In the genomic region with DNA sequence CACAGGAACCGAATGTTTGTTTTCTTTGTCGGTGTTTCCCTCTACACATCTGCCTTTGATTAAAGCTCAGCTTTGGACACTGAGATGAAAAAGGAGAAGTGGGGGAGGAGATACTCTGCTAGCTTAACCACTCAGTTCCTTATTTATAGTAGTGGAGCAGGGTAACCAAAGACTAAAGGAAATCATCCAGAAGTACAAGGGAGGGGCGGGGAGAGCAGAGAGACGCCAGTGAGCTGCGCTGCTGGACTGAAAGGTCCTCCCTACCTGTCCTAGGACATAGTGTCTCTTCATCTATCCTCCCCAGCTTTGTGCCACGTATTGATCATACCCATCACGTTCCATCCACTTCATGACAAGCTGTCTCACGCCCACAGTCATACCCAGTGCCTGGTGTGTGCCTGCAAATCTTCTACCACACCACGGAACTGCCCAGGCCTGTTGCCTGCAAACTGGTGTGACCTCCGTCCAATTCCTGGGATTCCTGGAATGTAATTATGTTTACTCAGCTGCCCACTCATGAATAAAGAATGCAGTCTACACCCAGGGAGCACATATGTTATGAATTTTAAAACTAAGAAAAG, we compare ENCODE assay signal across 8 mouse cellular contexts.
DNase-seq lines count a peak whose midpoint lies in the region; ATAC-seq lines count a peak whose summit lies in the region.

No protein-coding gene starts in this region.

- no peaks in the 10 kb centered on the region for H3K27me3 ChIP-seq in midbrain, embryonic 11.5 days (ENCODE audit: control insufficient read depth, insufficient read depth, low read length)
- H3K27me3 ChIP-seq in midbrain, embryonic 15.5 days (replicated peaks): no peaks in the 10 kb centered on the region
- no peaks in the 10 kb centered on the region for H3K27me3 ChIP-seq in kidney, embryonic 14.5 days (ENCODE audit: control insufficient read depth, insufficient read depth, low read length)

- no peak overlapping the region for H3K9ac ChIP-seq in midbrain, embryonic 11.5 days (ENCODE audit: low read length)
- H3K9ac ChIP-seq in midbrain, embryonic 15.5 days: no peak overlapping the region
- no peak overlapping the region for H3K9ac ChIP-seq in kidney, embryonic 14.5 days (ENCODE audit: low read depth, low read length)

- H3K4me2 ChIP-seq in midbrain, embryonic 11.5 days: no peak overlapping the region
- H3K4me2 ChIP-seq in midbrain, embryonic 15.5 days: no peak overlapping the region
- H3K4me2 ChIP-seq in kidney, embryonic 14.5 days (replicated peaks; ENCODE audit: low read depth, low read length): no peak overlapping the region

- H3K27ac ChIP-seq in midbrain, embryonic 11.5 days (ENCODE audit: low read depth, low read length): no peak overlapping the region
- H3K27ac ChIP-seq in midbrain, embryonic 15.5 days: no peak overlapping the region
- H3K27ac ChIP-seq in kidney, embryonic 14.5 days (ENCODE audit: low read depth, low read length): 0 out of 2 replicates have a peak overlapping the region, but pooled peaks have one; percentile 32

- H3K4me1 ChIP-seq in midbrain, embryonic 11.5 days (ENCODE audit: control insufficient read depth, insufficient read depth, low read length): peaks cover 2% of the 10 kb centered on the region; the same call in 1 of the 2 replicates
- no peaks in the 10 kb centered on the region for H3K4me1 ChIP-seq in midbrain, embryonic 15.5 days
- H3K4me1 ChIP-seq in kidney, embryonic 14.5 days (ENCODE audit: control insufficient read depth, insufficient read depth, low read length): 0 out of 2 replicates have a peak, but pooled peaks cover 5% of the 10 kb centered on the region

- 76% methylated on average over 10 of the region's 10 CpGs for WGBS in midbrain, embryonic 11.5 days
- WGBS in midbrain, embryonic 15.5 days: 71% methylated on average over 10 of the region's 10 CpGs
- WGBS in kidney, embryonic 14.5 days: 29% methylated on average over 10 of the region's 10 CpGs

- no peak overlapping the region for H3K4me3 ChIP-seq in midbrain, embryonic 11.5 days (ENCODE audit: low read depth, low read length)
- no peak overlapping the region for H3K4me3 ChIP-seq in midbrain, embryonic 15.5 days
- no peak overlapping the region for H3K4me3 ChIP-seq in kidney, embryonic 14.5 days (ENCODE audit: low read length)

- H3K9me3 ChIP-seq in midbrain, embryonic 11.5 days (ENCODE audit: control insufficient read depth, low read length): no peaks in the 10 kb centered on the region
- H3K9me3 ChIP-seq in midbrain, embryonic 15.5 days: no peaks in the 10 kb centered on the region
- H3K9me3 ChIP-seq in kidney, embryonic 14.5 days (ENCODE audit: control insufficient read depth, low read length): no peaks in the 10 kb centered on the region

- no peaks in the 10 kb centered on the region for H3K36me3 ChIP-seq in midbrain, embryonic 11.5 days (ENCODE audit: control insufficient read depth, insufficient read depth, low read length)
- H3K36me3 ChIP-seq in midbrain, embryonic 15.5 days (replicated peaks): no peaks in the 10 kb centered on the region
- no peaks in the 10 kb centered on the region for H3K36me3 ChIP-seq in kidney, embryonic 14.5 days (ENCODE audit: control insufficient read depth, insufficient read depth, low read length)

- DNase-seq in midbrain, embryonic 11.5 days (ENCODE audit: low spot score, missing footprints): peak; percentile 67
- peak; percentile 79 for DNase-seq in embryo, embryonic 10.5 days (ENCODE audit: low spot score)
- DNase-seq in lung, postnatal 4 days: peak; percentile 48 to 55
- no peak for DNase-seq in cerebellum, postnatal 14 days
- DNase-seq in right cerebral cortex, postnatal 25 days: no peak
- DNase-seq in adrenal gland, postnatal 14 days: no peak

- ATAC-seq in midbrain, embryonic 11.5 days (ENCODE audit: low FRiP score): peak; percentile 64; the same call in 1 of the 2 replicates
- no peak for ATAC-seq in midbrain, embryonic 15.5 days (replicated peaks)
- ATAC-seq in kidney, embryonic 14.5 days (ENCODE audit: low FRiP score, low TSS enrichment): peak; percentile 70

Comparison
In these comparisons a context has a peak if more than half of its experiments do, and no peak if none do; other contexts are left out.
1. DNase-seq: peak in midbrain, embryonic 11.5 days (single experiment), embryo, embryonic 10.5 days (single experiment) and lung, postnatal 4 days (2 of 2); none in cerebellum, postnatal 14 days (0 of 2), right cerebral cortex, postnatal 25 days (single experiment) and adrenal gland, postnatal 14 days (single experiment).